Mouse (Mus musculus) embryo, embryonic 11.5 days (tissue): ENCODE measurements at regions not wholly inside any gene's neighbourhood (a gene's known extent, or its start where the extent isn't known, plus 50 kb on each side); places are given as distances from the start of the nearest gene placed in this dataset.

Experiments used
- DNase-seq: peaks from one replicate; pipeline ENCODE4 v3.0.0-alpha.2; 2012; ENCODE audit warnings: low read depth, low spot score

DNA sequence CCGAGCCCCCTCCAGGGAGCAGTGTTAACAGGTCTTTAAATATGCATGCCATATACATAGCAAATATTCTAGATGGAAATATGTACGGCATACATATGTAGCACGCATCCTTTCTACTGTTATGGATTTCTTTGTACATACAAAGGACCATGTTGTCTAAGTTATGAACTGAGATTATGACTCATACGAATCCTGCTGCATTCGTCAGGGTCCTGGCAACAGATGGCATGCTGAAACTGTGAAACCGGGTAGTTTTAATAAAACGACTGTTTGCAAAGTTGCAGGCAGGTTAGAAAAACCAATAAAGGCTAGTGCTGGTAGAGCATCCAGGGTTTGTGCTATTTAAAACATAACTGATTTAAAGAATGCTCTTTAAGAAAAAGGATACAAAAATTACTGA lies 88.8 kb upstream of the Tlk1 start:
- DNase-seq: no peak

DNA sequence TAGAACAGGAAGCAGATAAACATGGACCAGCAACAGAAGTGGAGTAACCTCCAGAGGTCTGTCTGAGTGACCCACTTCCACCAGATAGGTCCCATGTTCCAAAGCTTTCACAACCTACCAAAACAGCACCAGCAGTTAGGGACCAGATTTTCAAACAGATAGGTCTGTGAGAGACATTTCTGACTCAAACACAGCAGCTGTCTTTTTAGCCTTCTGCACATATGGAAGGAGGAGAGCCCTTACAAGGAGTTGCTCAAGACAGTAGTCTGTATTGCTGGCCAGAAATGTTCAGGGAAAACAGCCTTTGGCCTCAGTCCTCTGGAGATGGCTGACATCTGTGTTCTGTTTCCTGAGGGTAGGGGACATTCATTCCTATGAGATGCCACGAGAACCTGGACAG lies 83.9 kb upstream of the Tlk1 start:
- DNase-seq: no peak

DNA sequence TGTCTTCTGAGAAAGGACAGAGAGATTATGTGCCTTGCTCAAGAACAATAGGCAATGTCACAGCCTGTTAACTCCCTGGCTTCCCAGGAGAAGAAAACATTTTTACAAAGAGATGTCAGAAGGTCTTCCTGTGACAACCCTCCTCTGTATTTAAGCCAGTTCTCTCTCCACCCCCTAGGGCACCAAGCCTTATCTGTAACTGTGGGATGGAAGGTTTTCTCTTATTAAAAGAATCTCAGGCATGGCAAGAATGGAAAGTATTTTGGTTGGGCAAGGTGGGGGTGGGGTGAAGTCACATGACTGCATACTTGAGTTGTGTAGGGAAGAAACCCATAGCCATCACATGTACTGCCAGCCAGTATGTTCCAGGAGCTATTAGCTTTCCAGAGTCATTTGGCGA lies 83.1 kb upstream of the Tlk1 start:
- DNase-seq: peak; percentile 27

DNA sequence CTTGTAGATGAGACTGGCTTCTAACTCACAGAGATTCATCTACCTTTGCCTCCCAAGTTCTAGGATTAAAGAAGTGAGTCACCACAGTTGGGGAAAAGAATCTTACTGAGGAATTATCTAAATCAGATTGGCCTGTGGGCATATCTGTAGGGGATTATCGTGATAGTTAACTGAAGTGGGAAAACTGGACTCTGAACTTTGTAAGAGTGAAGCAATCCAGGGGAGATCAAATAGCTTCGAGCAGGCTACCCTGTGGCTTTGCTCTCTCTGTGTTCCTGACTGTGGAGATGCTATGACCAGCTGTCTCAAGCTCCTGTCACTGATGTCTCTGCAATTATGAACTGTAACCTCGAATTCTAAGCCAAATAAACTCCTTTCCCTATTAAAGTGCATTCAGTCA lies 80.7 kb upstream of the Tlk1 start:
- no peak for DNase-seq

DNA sequence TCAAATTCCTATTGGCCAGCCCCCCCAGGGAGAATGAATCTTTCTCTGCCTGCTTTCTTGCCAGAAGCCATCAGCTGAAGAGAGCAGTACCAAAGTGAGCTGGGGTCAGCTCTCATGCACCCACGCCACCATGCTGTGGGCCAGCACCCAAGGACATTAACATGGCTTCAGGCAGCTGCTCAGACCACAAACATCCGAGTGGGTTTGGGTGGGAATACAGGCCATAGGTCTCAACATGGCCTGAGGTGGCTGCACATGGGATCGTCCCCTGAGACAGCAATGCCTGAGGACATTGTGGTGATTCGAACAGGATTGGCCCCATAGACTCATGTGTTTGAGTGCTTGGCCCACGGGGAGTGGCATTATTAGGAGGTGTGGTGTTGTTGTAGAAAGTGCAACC lies 78.9 kb upstream of the Tlk1 start:
- DNase-seq: no peak

- DNase-seq: no peak
These were observed 76.7 kb upstream of the Tlk1 start for GRCm38 (mm10) chr2:70902196-70902595.

DNA sequence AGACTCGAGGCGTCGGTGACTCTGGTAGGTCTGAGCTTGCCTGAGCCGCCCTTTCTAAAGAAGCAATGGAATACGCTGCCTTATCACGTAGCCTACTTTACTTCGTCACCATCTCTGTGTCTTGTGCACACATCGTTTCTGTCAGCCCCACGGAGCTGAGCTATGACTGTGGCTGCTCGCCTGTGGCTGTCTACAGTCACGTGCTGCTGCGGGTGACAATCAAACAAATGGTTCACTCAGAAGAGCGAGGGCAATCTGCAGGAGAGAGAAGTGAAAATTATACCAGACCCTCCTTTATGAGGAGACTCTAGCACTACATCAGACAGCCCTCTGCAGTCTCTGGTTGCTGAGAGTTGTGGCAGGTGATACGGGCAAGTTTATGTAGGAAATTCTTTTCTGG lies 76.0 kb upstream of the Tlk1 start:
- no peak for DNase-seq

GRCm38 (mm10) chr2:70899056-70899455 lies 73.5 kb upstream of the Tlk1 start:
- no peak for DNase-seq

- DNase-seq: no peak
These were observed 72.9 kb upstream of the Tlk1 start for GRCm38 (mm10) chr2:70898396-70898795.

DNA sequence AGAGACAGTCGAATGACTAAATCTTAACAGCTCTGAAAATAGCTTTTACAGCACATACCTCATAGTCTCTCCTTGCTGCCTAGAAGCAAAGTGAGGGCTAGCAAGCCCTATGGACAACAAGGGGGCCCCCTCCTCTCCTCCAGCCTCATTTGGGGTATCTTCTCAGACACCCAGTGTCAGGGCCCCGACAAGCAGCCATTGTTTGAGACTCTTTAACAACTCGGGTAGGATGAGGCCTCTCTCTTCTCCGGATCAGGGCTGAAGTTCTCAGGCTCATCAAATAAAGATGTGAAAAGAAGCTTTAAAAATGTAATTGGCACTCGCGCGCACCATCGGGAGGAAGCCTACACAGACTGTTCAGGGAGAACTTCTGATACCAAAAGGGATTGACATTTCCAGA lies 71.8 kb upstream of the Tlk1 start:
- no peak for DNase-seq

DNA sequence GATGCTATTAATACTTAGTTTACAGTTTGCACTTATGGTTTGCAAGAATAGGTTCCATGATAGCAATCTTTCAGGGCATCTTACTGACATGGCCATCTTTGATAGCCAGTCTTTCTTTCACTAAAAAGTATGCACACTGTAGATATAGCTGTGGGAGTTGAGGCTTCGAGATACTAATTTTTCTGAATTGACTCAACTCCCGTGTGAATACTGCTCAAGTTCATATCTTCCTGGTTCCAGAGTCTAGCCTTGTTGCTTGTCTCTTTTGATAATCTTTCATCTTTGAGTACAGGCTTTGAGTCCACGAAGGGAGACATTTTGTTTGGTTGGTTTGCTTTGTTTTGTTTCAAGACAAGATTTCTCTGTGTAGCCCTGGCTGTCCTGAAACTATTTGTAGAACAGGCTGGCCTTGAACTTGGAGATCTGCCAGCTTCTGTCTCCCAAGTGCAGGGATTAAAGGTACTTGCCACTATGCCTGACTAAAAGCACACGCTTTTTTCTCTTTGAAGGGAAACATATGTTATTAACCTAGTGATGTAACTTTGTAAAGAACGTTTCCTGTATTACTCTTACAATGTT lies 64.1 kb upstream of the Tlk1 start:
- DNase-seq: no peak

DNA sequence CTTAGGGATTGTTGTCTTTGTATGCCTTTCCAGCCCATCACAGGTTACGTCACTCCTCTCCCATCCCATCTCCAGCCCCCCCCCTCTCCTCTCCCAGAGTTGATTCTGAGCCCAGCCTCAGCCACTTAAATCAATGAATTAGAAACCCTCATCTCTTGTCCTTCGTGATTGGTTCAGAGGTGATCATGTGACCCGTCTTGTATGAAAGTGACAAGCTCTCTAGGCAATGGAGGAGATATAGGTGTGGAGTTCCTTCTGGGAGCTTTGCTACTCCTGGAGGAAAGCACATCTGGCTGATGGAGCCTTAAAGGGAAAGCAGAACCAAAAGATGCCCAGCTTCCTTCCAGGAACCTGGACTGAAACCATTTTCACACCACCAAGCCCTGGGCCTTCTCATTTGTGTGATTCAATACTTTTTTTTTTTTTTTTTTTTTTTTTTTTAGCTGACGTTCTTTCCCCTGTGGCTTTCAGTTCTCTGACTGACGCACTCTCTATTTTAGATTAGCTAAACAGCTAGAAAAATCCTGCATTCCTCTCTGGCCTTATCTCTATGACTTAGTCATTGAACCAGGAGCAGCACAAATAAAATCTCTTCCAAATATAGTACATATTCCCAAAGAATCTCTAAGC lies 63.4 kb upstream of the Tlk1 start:
- DNase-seq: no peak

GRCm38 (mm10) chr2:70886831-70887230 lies 61.3 kb upstream of the Tlk1 start:
- no peak for DNase-seq

DNA sequence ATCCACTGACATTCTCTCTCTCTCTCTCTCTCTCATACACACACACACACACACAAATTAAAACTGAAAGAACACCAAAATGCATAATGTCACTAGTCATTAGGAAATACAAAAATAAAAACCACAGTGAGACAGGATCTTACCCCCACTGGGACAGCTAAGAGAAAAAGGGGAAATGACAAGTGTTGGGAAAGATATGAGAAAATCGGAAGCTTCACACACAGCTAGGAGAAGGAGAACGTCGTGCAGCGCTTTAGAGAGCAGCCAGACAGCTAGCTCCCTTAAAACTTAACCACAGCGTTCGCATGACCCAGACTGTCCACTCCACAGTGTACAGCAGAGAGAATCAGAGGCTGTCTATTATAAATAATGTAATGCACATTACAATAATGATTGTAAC lies 60.1 kb upstream of the Tlk1 start:
- DNase-seq: no peak

DNA sequence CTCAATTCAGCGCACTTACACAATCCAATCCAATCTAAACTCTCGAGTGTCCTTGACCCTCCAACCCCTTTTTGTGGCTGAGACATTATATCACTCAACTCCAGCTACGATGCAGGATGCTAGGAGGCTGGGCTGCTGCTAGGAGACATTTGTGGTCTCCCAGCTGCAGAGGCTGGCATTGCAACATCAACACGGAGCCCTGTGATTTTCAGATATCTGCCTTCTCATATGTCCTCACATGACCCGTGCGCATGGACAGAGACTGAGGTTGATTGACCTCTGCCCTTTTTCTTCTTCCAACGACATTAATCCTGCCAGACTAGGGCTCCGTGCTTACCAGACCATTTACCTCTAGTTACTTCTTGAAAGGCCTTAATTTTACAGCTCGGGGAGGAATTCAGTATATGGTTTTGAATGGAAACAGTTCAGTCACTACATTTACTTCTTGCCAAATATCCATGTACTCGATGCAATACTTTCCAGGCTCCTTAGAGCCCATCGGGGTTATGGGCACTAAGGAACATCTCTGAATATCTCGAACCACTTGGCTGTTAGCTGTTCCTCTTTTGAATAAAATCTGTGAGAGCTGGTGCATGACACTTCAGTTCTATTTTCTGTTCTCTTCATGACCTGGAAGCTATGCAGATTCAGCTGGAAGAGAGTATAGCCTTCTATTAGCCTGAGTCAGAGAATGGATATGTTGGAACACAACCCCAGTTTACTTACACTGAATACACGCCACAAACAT lies 52.0 kb upstream of the Tlk1 start:
- no peak for DNase-seq

DNA sequence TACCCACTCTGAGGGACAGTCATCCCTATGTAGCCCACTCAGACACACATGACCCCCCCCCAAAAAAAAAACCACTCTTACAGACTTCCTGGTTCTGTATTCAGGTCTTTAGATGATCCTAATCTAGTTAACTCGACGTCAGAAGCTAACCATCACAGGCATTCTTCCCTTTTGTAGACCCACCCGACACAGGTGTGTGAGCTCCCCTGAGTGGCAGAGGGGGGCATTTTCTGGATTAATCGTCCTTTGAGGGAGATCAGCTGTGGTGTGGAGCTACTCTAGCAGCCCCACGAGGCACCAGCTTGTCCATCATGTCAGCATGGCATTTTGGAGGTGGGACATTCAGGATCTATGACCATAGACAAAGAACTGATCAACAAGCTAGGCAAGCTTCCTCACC lies 50.7 kb upstream of the Tlk1 start:
- no peak for DNase-seq
